Mouse (Mus musculus) heart, embryonic 14.5 days (tissue): ENCODE measurements around the gene A630089N07Rik. TPM values are rescaled to one million over a fixed set of nuclear protein-coding genes. Genes with fewer than 3 reads are reported as not detected.
A peak's percentile ranks its signal among the peaks of the same experiment; 100 is the strongest.

Experiments
- ATAC-seq: fragments of 200-750 bp; cut with Nextera tagmentation; 2 replicates; pipeline ENCODE4 v1.8.0; 2017; ENCODE audit warnings: low read depth, moderate TSS enrichment; ENCODE audit not compliant: insufficient number of reproducible peaks, insufficient read depth, low FRiP score
- H3K27ac ChIP-seq, 2 experiments: fragments of 200-500 bp in 1 of 2; fragments of 300-500 bp in 1 of 2; sonication (generic) in 1 of 2; replicated peaks in 1 of 2; 2 replicates each; pipeline ENCODE4 v1.5.1; 2012 to 2014; ENCODE audit warnings: low read depth in 2 of 2, low read length in 2 of 2, control low read depth in 1 of 2, mild to moderate bottlenecking in 1 of 2, mixed read lengths in 1 of 2; ENCODE audit not compliant: control insufficient read depth in 1 of 2, insufficient read depth in 1 of 2
- H3K27me3 ChIP-seq: fragments of 300-500 bp; sonication (generic); 2 replicates; pipeline ENCODE4 v1.6.1; 2014; ENCODE audit warnings: mild to moderate bottlenecking, low read length, control low read depth; ENCODE audit not compliant: control insufficient read depth, insufficient read depth
- H3K36me3 ChIP-seq: fragments of 300-500 bp; sonication (generic); 2 replicates; pipeline ENCODE4 v1.6.1; 2014; ENCODE audit warnings: mild to moderate bottlenecking, control low read depth, low read length, mixed read lengths; ENCODE audit not compliant: control insufficient read depth, insufficient read depth
- H3K4me1 ChIP-seq, 2 experiments: fragments of 200-500 bp in 1 of 2; fragments of 300-500 bp in 1 of 2; sonication (generic) in 1 of 2; 2 replicates each; pipeline ENCODE4 v1.6.1; 2012 to 2014; ENCODE audit warnings: low read length in 2 of 2, control low read depth in 1 of 2, mixed read lengths in 1 of 2; ENCODE audit not compliant: control insufficient read depth in 2 of 2, insufficient read depth in 2 of 2
- H3K4me2 ChIP-seq: fragments of 300-500 bp; sonication (generic); 2 replicates; pipeline ENCODE4 v1.6.1; 2014; ENCODE audit warnings: mild to moderate bottlenecking, low read length
- H3K4me3 ChIP-seq, 2 experiments: fragments of 200-500 bp in 1 of 2; fragments of 300-500 bp in 1 of 2; sonication (generic) in 1 of 2; 2 replicates each; pipeline ENCODE4 v1.5.1; 2012 to 2014; ENCODE audit warnings: low read length in 2 of 2, mild to moderate bottlenecking in 2 of 2, control low read depth in 1 of 2, low read depth in 1 of 2, moderate library complexity in 1 of 2; ENCODE audit not compliant: control insufficient read depth in 1 of 2, insufficient read depth in 1 of 2
- H3K9ac ChIP-seq: fragments of 300-500 bp; sonication (generic); 2 replicates; pipeline ENCODE4 v1.6.1; 2014; ENCODE audit warnings: mild to moderate bottlenecking, low read length
- H3K9me3 ChIP-seq: fragments of 300-500 bp; sonication (generic); 2 replicates; pipeline ENCODE4 v1.6.1; 2016; ENCODE audit warnings: low read length, control low read depth; ENCODE audit not compliant: control insufficient read depth
- WGBS: fragments of 180-500 bp; shearing (Covaris S2); extraction: QIAGEN DNeasy Blood & Tissue Kit; methylation state at CpG from one replicate; pipeline ENCODE4 v1.1.7; 2014; 5-methylcytosine and 5-hydroxymethylcytosine counted together
- polyA plus RNA-seq: library from polyadenylated mRNA; unstranded; fragments of >200 nt; fragmentation: Nextera tagmentation; extraction: Ambion mirVana; gene quantifications from 2 replicates; pipeline ENCODE4 v1.2.1, GENCODE M21; 2014

Gene A630089N07Rik
- polyA plus RNA-seq, 1 experiment from 2014 or later, result 9.0 TPM

DNA sequence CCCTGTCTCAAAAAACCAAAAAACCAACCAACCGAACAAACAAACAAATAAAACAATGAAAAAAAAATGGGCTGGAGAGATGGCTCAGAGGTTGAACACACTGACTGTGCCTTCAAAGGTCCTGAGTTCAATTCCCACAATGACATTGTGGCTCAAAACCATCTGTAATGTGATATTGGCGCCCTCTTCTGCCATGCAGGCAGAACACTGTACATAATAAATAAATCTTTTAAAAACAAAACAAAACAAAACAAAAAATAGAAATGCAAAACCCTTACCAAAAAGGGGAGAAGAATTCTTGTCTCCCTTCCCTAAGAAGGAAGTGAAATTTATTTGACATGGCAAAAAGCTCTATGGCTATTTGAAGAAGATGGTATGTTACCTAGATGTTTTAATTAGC is 90.7 kb downstream of the A630089N07Rik start:
- H3K27ac ChIP-seq, result no peak overlapping the region

GRCm38 (mm10) chr16:97984589-97984988 is 97.7 kb downstream of the A630089N07Rik start:
- Histone ChIP-seq H3K27me3 (no peaks in the 10 kb centered on the region), H3K4me2 (no peak overlapping the region), H3K9ac (no peak overlapping the region), H3K27ac (no peak overlapping the region), H3K9me3 (no peaks in the 10 kb centered on the region), H3K36me3 (no peaks in the 10 kb centered on the region), H3K4me3 (no peak overlapping the region), H3K4me1 (no peaks in the 10 kb centered on the region)
- 86% methylated on average over 5 of the region's 5 CpGs for WGBS
- ATAC-seq, result no peak

More for the DNA sequence above, 90.7 kb downstream of the A630089N07Rik start:
- Histone ChIP-seq H3K4me3 (no peak overlapping the region), H3K27me3 (no peaks in the 10 kb centered on the region), H3K4me2 (no peak overlapping the region), H3K9ac (no peak overlapping the region), H3K4me1 (peaks cover 4 to 10% of the 10 kb centered on the region in 2 experiments; a peak in 3 of 4 replicates), H3K36me3 (no peaks in the 10 kb centered on the region), H3K9me3 (no peaks in the 10 kb centered on the region)
- ATAC-seq, result no peak
- 64% methylated on average over 2 of the region's 2 CpGs for WGBS

- no peaks in the 10 kb centered on the region for H3K4me1 ChIP-seq
- no peak overlapping the region for H3K9ac ChIP-seq
- no peak overlapping the region for H3K27ac ChIP-seq
- H3K4me2 ChIP-seq, result no peak overlapping the region
- H3K27me3 ChIP-seq, result no peaks in the 10 kb centered on the region
- no peaks in the 10 kb centered on the region for H3K36me3 ChIP-seq
- ATAC-seq, result no peak
- WGBS, result 96% methylated on average over 1 of the region's 1 CpGs
- no peaks in the 10 kb centered on the region for H3K9me3 ChIP-seq
- H3K4me3 ChIP-seq, result no peak overlapping the region
Measured at GRCm38 (mm10) chr16:97981362-97981761, 100.9 kb downstream of the A630089N07Rik start.

- Histone ChIP-seq H3K9me3 (no peaks in the 10 kb centered on the region), H3K4me1 (no peaks in the 10 kb centered on the region), H3K27me3 (no peaks in the 10 kb centered on the region), H3K9ac (no peak overlapping the region), H3K36me3 (no peaks in the 10 kb centered on the region), H3K4me3 (no peak overlapping the region), H3K4me2 (no peak overlapping the region), H3K27ac (no peak overlapping the region)
- WGBS, result 87% methylated on average over 3 of the region's 3 CpGs
- ATAC-seq, result no peak
Measured at GRCm38 (mm10) chr16:97977722-97978121, 104.5 kb downstream of the A630089N07Rik start.

- Histone ChIP-seq H3K9ac (no peak overlapping the region), H3K27me3 (no peaks in the 10 kb centered on the region), H3K4me3 (no peak overlapping the region), H3K27ac (no peak overlapping the region), H3K36me3 (no peaks in the 10 kb centered on the region), H3K9me3 (no peaks in the 10 kb centered on the region), H3K4me1 (no peaks in the 10 kb centered on the region), H3K4me2 (no peak overlapping the region)
- ATAC-seq, result no peak
- WGBS, result 67% methylated on average over 1 of the region's 1 CpGs
Measured at GRCm38 (mm10) chr16:97977277-97977676, 105.0 kb downstream of the A630089N07Rik start.

DNA sequence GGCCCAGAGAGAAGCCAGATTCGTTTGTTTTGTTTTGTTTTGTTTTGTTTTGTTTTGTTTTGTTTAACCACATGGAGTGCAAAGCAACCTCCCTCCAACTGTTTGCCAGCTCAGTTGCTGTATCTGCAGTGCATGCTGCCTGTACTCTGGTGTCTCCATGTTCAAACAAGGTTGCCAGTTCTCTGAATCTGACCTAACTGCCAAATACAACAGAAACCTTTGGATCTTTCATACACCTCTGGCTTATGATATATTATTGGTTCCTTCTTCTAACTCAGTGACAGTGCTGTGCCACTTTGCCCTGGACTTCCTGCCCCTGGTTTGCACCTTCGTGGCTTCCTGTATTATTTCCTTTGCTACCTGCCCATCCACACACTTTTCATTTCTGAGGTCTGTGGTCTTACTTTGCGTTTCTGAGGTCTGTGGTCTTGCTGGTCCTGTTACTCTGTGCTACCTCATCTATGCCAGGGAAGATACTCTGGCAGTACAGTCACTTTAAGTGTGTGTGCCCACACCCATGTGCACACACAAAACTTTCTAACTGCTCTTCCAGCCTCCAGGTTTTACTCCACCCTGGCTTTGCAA is 118.2 kb downstream of the A630089N07Rik start:
- no peak for ATAC-seq
- Histone ChIP-seq H3K9ac (no peak overlapping the region), H3K36me3 (no peaks in the 10 kb centered on the region), H3K9me3 (no peaks in the 10 kb centered on the region), H3K4me2 (no peak overlapping the region), H3K4me3 (no peak overlapping the region), H3K4me1 (peaks cover 2 to 18% of the 10 kb centered on the region in 2 experiments), H3K27me3 (no peaks in the 10 kb centered on the region), H3K27ac (no peak overlapping the region)
- WGBS, result 82% methylated on average over 3 of the region's 3 CpGs

DNA sequence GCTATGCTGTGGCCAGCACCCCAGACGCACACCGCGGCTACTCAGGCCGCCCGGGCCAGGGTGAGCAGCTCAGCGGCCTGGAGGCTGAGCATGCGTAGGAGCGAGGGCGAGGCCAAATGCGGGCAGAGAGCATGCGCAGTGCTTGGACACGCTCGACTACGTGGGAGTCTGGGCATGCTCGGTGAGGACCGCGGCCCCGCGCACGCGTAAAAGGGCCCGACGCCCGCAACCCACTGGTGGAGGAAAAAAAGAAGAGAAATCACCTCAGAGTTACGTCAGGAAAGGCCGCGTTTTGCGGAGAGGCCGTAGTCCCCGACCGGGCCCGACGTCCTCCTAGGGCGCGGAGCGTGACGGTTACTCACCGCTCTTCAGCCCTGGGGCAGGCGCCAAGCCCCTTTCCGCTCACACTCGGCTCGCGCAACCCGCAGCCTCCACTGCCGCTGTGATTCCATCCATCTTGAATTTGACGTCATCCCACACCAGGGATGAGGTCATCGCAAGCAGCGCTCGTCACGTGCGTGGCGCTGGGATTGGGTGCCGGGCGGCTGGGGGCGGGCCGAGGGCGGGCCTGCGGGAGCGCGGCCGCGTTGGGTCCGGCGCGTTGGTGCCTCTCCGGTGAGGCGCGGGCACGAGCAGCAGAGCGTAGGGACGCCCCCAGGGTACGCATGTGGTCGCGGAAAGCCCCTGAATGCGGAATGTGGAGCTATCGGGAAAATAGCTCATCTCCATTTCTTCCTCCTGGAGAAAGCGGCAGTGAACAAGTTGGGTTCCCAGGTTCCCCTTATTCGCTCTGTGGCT is 119.9 kb downstream of the A630089N07Rik start, which contains the start of the genes C2cd2 and Zbtb21:
Gene C2cd2 (minus strand): TSS at position 448 of the 798 bp plus-strand sequence.
Gene Zbtb21 (minus strand): TSS at position 472 of the 798 bp plus-strand sequence.
- Histone ChIP-seq H3K27ac (peak within 1 kb of the TSS; percentile 94 to 96), H3K9ac (peak within 1 kb of the TSS; percentile 94), H3K9me3 (no peaks in the 10 kb centered on the region), H3K36me3 (no peaks in the 10 kb centered on the region), H3K27me3 (no peaks in the 10 kb centered on the region), H3K4me2 (peak within 1 kb of the TSS; percentile 93), H3K4me1 (peaks cover 5 to 33% of the 10 kb centered on the region in 2 experiments), H3K4me3 (peak within 1 kb of the TSS; percentile 74 to 86)
- WGBS, result under 1% methylated on average over 77 of the region's 78 CpGs
- peak; percentile 96 for ATAC-seq
